Mouse (Mus musculus) neural tube, embryonic 12.5 days (tissue): ENCODE data around the gene Olig3. TPM values are rescaled to one million over a fixed set of nuclear protein-coding genes. Genes with fewer than 3 reads are reported as not detected.
A peak's percentile ranks its signal among the peaks of the same experiment; 100 is the strongest.
"Not testable (repeated sequence)": the region's sequence is repeated elsewhere in the genome, so short reads cannot be mapped to it uniquely, and the experiment has no call there.

Experiments used
- ATAC-seq: fragments of 200-750 bp; cut with Nextera tagmentation; 2 replicates; pipeline ENCODE4 v1.8.0; 2017; ENCODE audit warnings: low read depth, mild to moderate bottlenecking, moderate TSS enrichment, moderate library complexity; ENCODE audit not compliant: low FRiP score
- H3K27ac ChIP-seq: fragments of 300-500 bp; sonication (generic); 2 replicates; pipeline ENCODE4 v1.5.1; 2016
- H3K27me3 ChIP-seq: fragments of 300-500 bp; sonication (generic); replicated peaks from 2 replicates; pipeline ENCODE4 v1.6.1; 2016; ENCODE audit warnings: mild to moderate bottlenecking
- H3K36me3 ChIP-seq: fragments of 300-500 bp; sonication (generic); 2 replicates; pipeline ENCODE4 v1.6.1; 2016; ENCODE audit warnings: mild to moderate bottlenecking
- H3K4me1 ChIP-seq: fragments of 300-500 bp; sonication (generic); 2 replicates; pipeline ENCODE4 v1.6.1; 2016
- H3K4me2 ChIP-seq: fragments of 300-500 bp; sonication (generic); replicated peaks from 2 replicates; pipeline ENCODE4 v1.6.1; 2016; ENCODE audit warnings: mild to moderate bottlenecking
- H3K4me3 ChIP-seq: fragments of 300-500 bp; sonication (generic); 2 replicates; pipeline ENCODE4 v1.5.1; 2016
- H3K9ac ChIP-seq: fragments of 300-500 bp; sonication (generic); 2 replicates; pipeline ENCODE4 v1.6.1; 2016; ENCODE audit warnings: mild to moderate bottlenecking
- H3K9me3 ChIP-seq: fragments of 300-500 bp; sonication (generic); 2 replicates; pipeline ENCODE4 v1.6.1; 2016; ENCODE audit warnings: mild to moderate bottlenecking
- WGBS: fragments of 180-500 bp; shearing (Covaris S2); methylation state at CpG from one replicate; pipeline ENCODE4 v1.1.7; 2016; 5-methylcytosine and 5-hydroxymethylcytosine counted together
- polyA plus RNA-seq: library from polyadenylated mRNA; unstranded; fragments of >200 nt; fragmentation: Nextera tagmentation; extraction: Ambion mirVana; gene quantifications from 2 replicates; pipeline ENCODE4 v1.2.1, GENCODE M21; 2016

Gene Olig3
- polyA plus RNA-seq, 1 experiment from 2014 or later: 44.0 TPM

DNA sequence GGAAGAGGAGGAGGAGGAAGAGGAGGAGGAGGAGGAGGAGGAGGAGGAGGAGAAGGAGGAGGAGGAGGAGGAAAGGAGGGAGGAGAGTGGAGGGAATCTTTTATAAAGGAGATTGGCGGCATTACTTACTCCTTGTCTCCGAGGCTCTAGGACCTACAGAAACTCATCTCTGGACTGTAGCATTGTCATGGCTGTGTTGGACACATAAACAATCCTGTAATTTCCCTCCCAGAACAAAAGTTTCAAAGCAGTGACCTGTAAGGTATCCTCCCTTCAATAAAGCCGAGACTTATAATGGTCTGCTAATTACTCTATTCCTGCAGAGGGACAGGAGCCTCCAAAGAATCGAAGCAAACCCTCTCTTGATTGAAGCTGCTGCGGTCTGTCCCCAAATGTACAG, 7.0 kb downstream of the Olig3 start:
- Histone ChIP-seq H3K4me3 (no peak overlapping the region), H3K4me1 (no peaks in the 10 kb centered on the region; the same call in 1 of the 2 replicates), H3K9me3 (no peaks in the 10 kb centered on the region), H3K36me3 (no peaks in the 10 kb centered on the region), H3K4me2 (peak overlapping the region; percentile 36; the same call in 1 of the 2 replicates), H3K27ac (no peak overlapping the region), H3K27me3 (peaks cover 97% of the 10 kb centered on the region), H3K9ac (no peak overlapping the region)
- no peak for ATAC-seq
- WGBS: 4% methylated on average over 5 of the region's 5 CpGs

- Histone ChIP-seq H3K4me2 (no peak overlapping the region), H3K9me3 (no peaks in the 10 kb centered on the region), H3K4me3 (no peak overlapping the region), H3K4me1 (peaks cover 7% of the 10 kb centered on the region; the same call in 1 of the 2 replicates), H3K36me3 (no peaks in the 10 kb centered on the region), H3K27me3 (peaks cover 69% of the 10 kb centered on the region), H3K27ac (no peak overlapping the region), H3K9ac (no peak overlapping the region)
- no peak for ATAC-seq
- 82% methylated on average over 9 of the region's 9 CpGs for WGBS
Measured at GRCm38 (mm10) chr10:19369143-19369542, 12.8 kb downstream of the Olig3 start.

GRCm38 (mm10) chr10:19370146-19370545, 13.8 kb downstream of the Olig3 start:
- ATAC-seq: no peak
- 64% methylated on average over 3 of the region's 3 CpGs for WGBS
- H3K27me3 ChIP-seq: peaks cover 66% of the 10 kb centered on the region

DNA sequence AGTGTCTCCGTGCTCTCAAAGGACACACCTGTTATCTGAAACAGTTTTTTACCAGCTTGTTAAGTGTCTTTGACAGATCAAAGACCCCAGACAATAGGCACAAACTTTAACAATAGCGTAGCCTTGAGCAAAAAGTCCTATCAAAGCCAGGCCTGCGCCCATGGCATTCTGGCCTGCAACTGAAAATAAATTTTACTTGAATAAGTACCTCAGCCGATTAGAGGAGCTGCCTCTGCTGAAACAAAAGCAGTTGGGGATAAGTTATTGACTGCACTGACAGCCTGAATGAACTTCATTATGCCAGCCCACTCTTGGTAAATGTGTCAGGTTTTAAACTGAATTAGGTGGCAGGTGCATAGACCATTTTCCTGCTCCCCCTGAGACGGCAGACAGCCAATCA, 15.9 kb downstream of the Olig3 start:
- peak; percentile 74 for ATAC-seq
- H3K4me1 ChIP-seq: peaks cover 7% of the 10 kb centered on the region; the same call in 1 of the 2 replicates
- no peak overlapping the region for H3K4me3 ChIP-seq
- no peak overlapping the region for H3K27ac ChIP-seq
- H3K36me3 ChIP-seq: no peaks in the 10 kb centered on the region
- no peak overlapping the region for H3K4me2 ChIP-seq
- H3K9me3 ChIP-seq: no peaks in the 10 kb centered on the region
- H3K9ac ChIP-seq: no peak overlapping the region
- WGBS: 17% methylated on average over 5 of the region's 5 CpGs
- peaks cover 48% of the 10 kb centered on the region for H3K27me3 ChIP-seq

More at GRCm38 (mm10) chr10:19370146-19370545, 13.8 kb downstream of the Olig3 start:
- no peaks in the 10 kb centered on the region for H3K36me3 ChIP-seq
- no peak overlapping the region for H3K4me2 ChIP-seq
- no peak overlapping the region for H3K9ac ChIP-seq
- H3K4me1 ChIP-seq: peaks cover 7% of the 10 kb centered on the region; the same call in 1 of the 2 replicates
- H3K27ac ChIP-seq: no peak overlapping the region
- no peak overlapping the region for H3K4me3 ChIP-seq
- no peaks in the 10 kb centered on the region for H3K9me3 ChIP-seq

- Histone ChIP-seq H3K4me3 (no peak overlapping the region), H3K9ac (no peak overlapping the region), H3K9me3 (peaks cover under 1% of the 10 kb centered on the region; the same call in 1 of the 2 replicates), H3K36me3 (no peaks in the 10 kb centered on the region), H3K27me3 (peaks cover 34% of the 10 kb centered on the region), H3K4me2 (no peak overlapping the region), H3K27ac (no peak overlapping the region), H3K4me1 (peaks cover 7% of the 10 kb centered on the region; the same call in 1 of the 2 replicates)
- no peak for ATAC-seq
- 40% methylated on average over 7 of the region's 7 CpGs for WGBS
Measured at GRCm38 (mm10) chr10:19373797-19374196, 17.5 kb downstream of the Olig3 start.

DNA sequence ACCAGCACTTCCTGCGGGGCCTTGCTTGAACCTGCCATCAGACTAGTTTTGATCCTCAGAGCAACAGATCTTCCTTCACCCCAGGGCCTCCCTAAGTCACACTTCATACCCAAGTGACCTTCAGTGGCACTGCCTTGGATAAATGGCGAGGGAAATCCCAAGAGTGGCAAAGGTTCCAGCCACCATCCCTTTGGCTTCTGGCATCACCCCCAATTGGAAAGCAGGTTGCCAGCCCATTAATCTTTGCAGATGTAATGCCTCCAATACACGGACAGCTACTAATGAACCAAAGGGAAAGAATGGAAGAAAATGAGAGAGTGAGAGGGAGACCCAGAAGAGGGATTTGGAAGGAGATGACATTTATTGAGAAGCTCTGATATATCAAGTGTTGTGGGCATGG, 18.0 kb downstream of the Olig3 start:
- H3K27me3 ChIP-seq: peaks cover 29% of the 10 kb centered on the region
- no peak overlapping the region for H3K4me3 ChIP-seq
- no peak for ATAC-seq
- peaks cover 6% of the 10 kb centered on the region; the same call in 1 of the 2 replicates for H3K9me3 ChIP-seq
- H3K4me2 ChIP-seq: no peak overlapping the region
- H3K27ac ChIP-seq: no peak overlapping the region
- no peaks in the 10 kb centered on the region for H3K36me3 ChIP-seq
- H3K9ac ChIP-seq: no peak overlapping the region
- 71% methylated on average over 3 of the region's 3 CpGs for WGBS
- H3K4me1 ChIP-seq: peaks cover 7% of the 10 kb centered on the region; the same call in 1 of the 2 replicates

DNA sequence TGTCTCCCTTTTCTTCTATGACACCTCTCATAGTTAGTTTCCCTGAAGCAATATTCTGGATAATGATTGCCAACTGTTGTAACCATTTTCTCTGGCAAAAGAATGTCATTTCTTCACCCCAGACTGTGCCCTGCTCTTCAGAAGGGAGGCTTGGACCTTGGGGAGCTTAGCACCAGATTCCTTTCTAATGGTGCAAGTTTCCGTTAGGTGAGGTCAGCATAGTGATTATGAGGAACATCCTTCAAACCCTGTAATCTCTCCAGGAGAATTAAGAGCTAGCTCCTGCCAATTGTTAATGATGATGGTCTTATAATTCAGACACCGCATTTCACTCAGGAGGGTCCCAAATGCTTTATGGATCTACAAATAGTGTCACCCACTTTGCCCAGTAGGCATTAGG, 19.5 kb downstream of the Olig3 start:
- no peak for ATAC-seq
- H3K4me2 ChIP-seq: no peak overlapping the region
- 89% methylated on average over 2 of the region's 2 CpGs for WGBS
- peaks cover 9% of the 10 kb centered on the region; the same call in 1 of the 2 replicates for H3K9me3 ChIP-seq
- H3K27me3 ChIP-seq: peaks cover 16% of the 10 kb centered on the region
- peaks cover 7% of the 10 kb centered on the region; the same call in 1 of the 2 replicates for H3K4me1 ChIP-seq
- no peak overlapping the region for H3K4me3 ChIP-seq
- H3K9ac ChIP-seq: no peak overlapping the region
- H3K27ac ChIP-seq: no peak overlapping the region
- no peaks in the 10 kb centered on the region for H3K36me3 ChIP-seq

DNA sequence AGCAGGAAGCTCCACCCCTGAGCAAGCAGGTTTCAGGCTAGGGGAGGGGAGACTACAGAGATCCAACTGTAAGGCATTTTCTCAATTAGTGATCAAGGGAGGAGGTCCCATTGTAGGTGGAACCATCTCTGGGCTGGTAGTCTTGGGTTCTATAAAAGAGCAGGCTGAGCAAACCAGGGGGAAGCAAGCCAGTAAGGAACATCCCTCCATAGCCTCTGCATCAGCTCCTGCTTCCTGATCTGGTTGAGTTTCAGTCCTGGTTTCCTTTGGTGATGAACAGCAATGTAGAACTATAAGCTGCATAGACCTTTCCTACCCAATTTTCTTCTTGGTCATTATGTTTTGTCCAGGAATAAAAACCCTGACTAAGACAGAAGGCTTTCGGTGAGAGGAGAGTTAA, 24.6 kb downstream of the Olig3 start:
- WGBS: 100% methylated on average over 1 of the region's 1 CpGs

GRCm38 (mm10) chr10:19384176-19384575, 27.8 kb downstream of the Olig3 start:
- H3K36me3 ChIP-seq: no peaks in the 10 kb centered on the region
- H3K4me3 ChIP-seq: no peak overlapping the region
- H3K9me3 ChIP-seq: peaks cover 4% of the 10 kb centered on the region; the same call in 1 of the 2 replicates
- H3K27ac ChIP-seq: no peak overlapping the region
- H3K9ac ChIP-seq: no peak overlapping the region
- 91% methylated on average over 3 of the region's 3 CpGs for WGBS
- no peak for ATAC-seq
- no peaks in the 10 kb centered on the region for H3K27me3 ChIP-seq
- no peak overlapping the region for H3K4me2 ChIP-seq
- H3K4me1 ChIP-seq: no peaks in the 10 kb centered on the region

More for the DNA sequence above, 24.6 kb downstream of the Olig3 start:
- not testable (repeated sequence) for H3K36me3 ChIP-seq, H3K9me3 ChIP-seq, H3K4me3 ChIP-seq, H3K27me3 ChIP-seq, H3K4me2 ChIP-seq, H3K4me1 ChIP-seq, H3K27ac ChIP-seq, ATAC-seq, H3K9ac ChIP-seq

GRCm38 (mm10) chr10:19391819-19392218, 35.5 kb downstream of the Olig3 start:
- H3K9me3 ChIP-seq: no peaks in the 10 kb centered on the region
- no peak for ATAC-seq
- H3K27ac ChIP-seq: no peak overlapping the region
- no peaks in the 10 kb centered on the region for H3K36me3 ChIP-seq
- no peak overlapping the region for H3K4me2 ChIP-seq
- no peak overlapping the region for H3K9ac ChIP-seq
- no peak overlapping the region for H3K4me3 ChIP-seq
- peaks cover 5% of the 10 kb centered on the region; the same call in 1 of the 2 replicates for H3K4me1 ChIP-seq
- 88% methylated on average over 4 of the region's 4 CpGs for WGBS
- H3K27me3 ChIP-seq: peaks cover 11% of the 10 kb centered on the region

GRCm38 (mm10) chr10:19396485-19397137, 40.3 kb downstream of the Olig3 start:
- Histone ChIP-seq H3K4me1 (peaks cover 5% of the 10 kb centered on the region; the same call in 1 of the 2 replicates), H3K4me2 (peak overlapping the region; percentile 32), H3K27ac (no peak overlapping the region), H3K36me3 (no peaks in the 10 kb centered on the region), H3K4me3 (no peak overlapping the region), H3K27me3 (peaks cover 18% of the 10 kb centered on the region), H3K9ac (no peak overlapping the region), H3K9me3 (no peaks in the 10 kb centered on the region)
- whole genome bisulfite sequencing: 29% methylated on average over 9 of the region's 9 CpGs
- ATAC-seq: peak; percentile 94

DNA sequence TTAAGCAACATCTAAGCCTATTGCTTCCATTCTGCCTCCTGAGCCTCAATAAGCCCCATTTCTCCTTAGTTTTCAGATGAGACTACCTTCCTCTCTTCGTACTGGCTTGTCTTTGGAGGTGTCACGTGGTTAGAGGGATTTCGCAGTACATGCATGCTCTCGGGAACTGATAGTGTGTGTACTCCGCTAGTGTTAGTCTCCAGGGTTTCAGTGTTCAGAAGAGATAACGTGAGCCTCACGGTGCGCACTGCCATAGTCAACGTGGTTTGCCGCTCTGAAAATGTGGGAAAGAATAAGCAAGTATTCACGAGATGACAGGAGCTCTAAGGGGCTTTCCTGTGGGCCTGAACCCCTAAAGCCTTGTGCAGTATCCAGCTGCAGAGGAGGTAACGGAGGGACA, 41.1 kb downstream of the Olig3 start:
- WGBS: 82% methylated on average over 12 of the region's 12 CpGs
- no peak overlapping the region for H3K27ac ChIP-seq
- no peaks in the 10 kb centered on the region for H3K36me3 ChIP-seq
- H3K4me1 ChIP-seq: peaks cover 5% of the 10 kb centered on the region; the same call in 1 of the 2 replicates
- no peak for ATAC-seq
- H3K9me3 ChIP-seq: no peaks in the 10 kb centered on the region
- H3K4me2 ChIP-seq: peak overlapping the region; percentile 32; the same call in 1 of the 2 replicates
- peaks cover 18% of the 10 kb centered on the region for H3K27me3 ChIP-seq
- no peak overlapping the region for H3K4me3 ChIP-seq
- no peak overlapping the region for H3K9ac ChIP-seq
